Mouse (Mus musculus) kidney, adult 2 months (tissue): ENCODE results near the gene Dock4. TPM values are rescaled to one million over a fixed set of nuclear protein-coding genes. Genes with fewer than 3 reads are reported as not detected.

Source experiments
- DNase-seq: peaks from one replicate; pipeline ENCODE4 v3.0.0; 2021
- H3K27ac ChIP-seq: fragments of 200-500 bp; 2 replicates; pipeline ENCODE4 v1.5.1; 2012; ENCODE audit warnings: low read depth, low read length, control low read depth, inconsistent platforms; ENCODE audit not compliant: insufficient read depth
- H3K27me3 ChIP-seq: fragments of 200-500 bp; replicated peaks from 2 replicates; pipeline ENCODE4 v1.6.1; 2012; ENCODE audit warnings: mild to moderate bottlenecking, moderate library complexity, low read length, inconsistent platforms; ENCODE audit not compliant: control insufficient read depth, insufficient read depth
- H3K36me3 ChIP-seq: fragments of 200-500 bp; 2 replicates; pipeline ENCODE4 v1.6.1; 2012; ENCODE audit warnings: mild to moderate bottlenecking, moderate library complexity, low read length, inconsistent platforms; ENCODE audit not compliant: control insufficient read depth, insufficient read depth
- H3K4me1 ChIP-seq: fragments of 200-500 bp; 2 replicates; pipeline ENCODE4 v1.6.1; 2011; ENCODE audit warnings: low read length; ENCODE audit not compliant: control insufficient read depth, insufficient read depth
- H3K4me3 ChIP-seq: fragments of 200-500 bp; 2 replicates; pipeline ENCODE4 v1.5.1; 2011; ENCODE audit warnings: mild to moderate bottlenecking, low read depth, low read length, control low read depth; ENCODE audit not compliant: insufficient read depth
- CTCF ChIP-seq: fragments of 200-500 bp; conservative IDR thresholded peaks from 2 replicates; pipeline ENCODE4 v1.5.1; 2011; ENCODE audit warnings: low read depth, mild to moderate bottlenecking, control low read depth, low read length, moderate library complexity, mixed read lengths; ENCODE audit not compliant: insufficient read depth, insufficient read length
- POLR2A ChIP-seq: fragments of 200-500 bp; IDR thresholded peaks from one replicate; pipeline ENCODE4 v1.6.1; 2011; ENCODE audit warnings: low read depth, low read length, control low read depth
- WGBS: fragments of 180-500 bp; shearing (Covaris S2); methylation state at CpG from one replicate; pipeline ENCODE4 v1.1.7; 2018; 5-methylcytosine and 5-hydroxymethylcytosine counted together
- polyA plus RNA-seq: library from polyadenylated mRNA; depleted of rRNA; stranded (reverse); fragments of >200 nt; gene quantifications from 2 replicates; pipeline ENCODE4 v1.2.3, GENCODE M21; 2012

Gene Dock4
- polyA plus RNA-seq, 1 experiment, result 4.1 TPM

DNA sequence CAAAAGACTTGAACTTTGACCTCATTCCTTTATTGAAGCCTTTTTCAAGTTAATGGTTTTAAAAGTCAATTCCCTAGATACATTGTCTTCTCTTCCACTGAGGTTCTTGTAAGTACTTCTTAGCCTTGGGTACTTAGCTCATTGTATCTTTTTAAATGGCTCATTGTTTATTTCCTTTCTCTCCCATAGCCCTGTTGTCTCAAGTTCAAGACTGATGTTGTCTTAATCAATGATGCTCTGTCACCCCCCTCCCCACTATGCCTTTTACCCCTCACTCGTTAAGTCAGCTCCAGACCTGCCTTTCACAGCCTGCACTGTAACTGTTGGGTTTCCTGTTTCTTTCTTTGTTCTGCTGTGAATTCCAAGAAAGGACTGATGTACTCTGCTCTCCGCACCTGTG, 154.2 kb downstream of the Dock4 start:
- no peak for TF ChIP-seq POLR2A
- no peak for TF ChIP-seq CTCF
- Histone ChIP-seq H3K4me1 (no peaks in the 10 kb centered on the region; the same call in 1 of the 2 replicates), H3K27me3 (no peaks in the 10 kb centered on the region), H3K36me3 (no peaks in the 10 kb centered on the region), H3K27ac (no peak overlapping the region), H3K4me3 (no peak overlapping the region)
- 97% methylated on average over 2 of the region's 2 CpGs for WGBS
- DNase-seq, result no peak

GRCm38 (mm10) chr12:40605565-40605964, 159.8 kb downstream of the Dock4 start:
- DNase-seq, result no peak
- no peak overlapping the region for H3K4me3 ChIP-seq
- H3K36me3 ChIP-seq, result no peaks in the 10 kb centered on the region
- TF ChIP-seq POLR2A, result no peak
- TF ChIP-seq CTCF, result no peak
- no peaks in the 10 kb centered on the region for H3K27me3 ChIP-seq
- WGBS, result 79% methylated on average over 4 of the region's 4 CpGs
- H3K27ac ChIP-seq, result no peak overlapping the region
- no peaks in the 10 kb centered on the region for H3K4me1 ChIP-seq

- Histone ChIP-seq H3K4me3 (no peak overlapping the region), H3K27me3 (no peaks in the 10 kb centered on the region), H3K36me3 (no peaks in the 10 kb centered on the region), H3K4me1 (no peaks in the 10 kb centered on the region), H3K27ac (no peak overlapping the region)
- no peak for DNase-seq
- TF ChIP-seq POLR2A (no peak), CTCF (no peak)
These were observed 177.2 kb downstream of the Dock4 start for GRCm38 (mm10) chr12:40622926-40623325.

GRCm38 (mm10) chr12:40626521-40626920, 180.8 kb downstream of the Dock4 start:
- no peaks in the 10 kb centered on the region for H3K36me3 ChIP-seq
- no peak overlapping the region for H3K4me3 ChIP-seq
- no peak overlapping the region for H3K27ac ChIP-seq
- TF ChIP-seq POLR2A, result no peak
- no peak for TF ChIP-seq CTCF
- H3K4me1 ChIP-seq, result no peaks in the 10 kb centered on the region
- DNase-seq, result peak; percentile 22
- no peaks in the 10 kb centered on the region for H3K27me3 ChIP-seq
- 94% methylated on average over 1 of the region's 1 CpGs for WGBS

DNA sequence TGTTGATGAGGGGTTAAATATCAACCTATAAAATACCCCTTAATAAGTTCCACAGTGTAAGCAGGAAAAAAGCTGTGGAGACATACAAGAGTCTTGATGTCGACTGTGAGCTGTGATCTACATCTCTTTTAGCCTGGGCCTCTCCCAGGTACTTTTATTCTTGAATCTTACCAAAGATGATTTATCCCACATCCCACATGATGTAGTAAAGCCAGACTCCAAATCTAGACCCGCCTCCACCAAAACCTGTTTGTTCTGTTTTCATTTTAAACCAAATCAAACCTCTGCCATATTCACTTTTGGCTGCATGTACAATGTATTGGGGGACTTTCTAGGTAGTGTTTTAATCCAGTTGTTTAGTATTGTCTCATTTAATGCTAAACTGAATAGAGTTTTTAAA, 187.5 kb downstream of the Dock4 start:
- no peak overlapping the region for H3K27ac ChIP-seq
- H3K27me3 ChIP-seq, result no peaks in the 10 kb centered on the region
- no peak for DNase-seq
- 76% methylated on average over 2 of the region's 2 CpGs for whole genome bisulfite sequencing
- no peak overlapping the region for H3K4me3 ChIP-seq
- TF ChIP-seq POLR2A, result no peak
- no peak for TF ChIP-seq CTCF
- no peaks in the 10 kb centered on the region for H3K4me1 ChIP-seq
- no peaks in the 10 kb centered on the region for H3K36me3 ChIP-seq

DNA sequence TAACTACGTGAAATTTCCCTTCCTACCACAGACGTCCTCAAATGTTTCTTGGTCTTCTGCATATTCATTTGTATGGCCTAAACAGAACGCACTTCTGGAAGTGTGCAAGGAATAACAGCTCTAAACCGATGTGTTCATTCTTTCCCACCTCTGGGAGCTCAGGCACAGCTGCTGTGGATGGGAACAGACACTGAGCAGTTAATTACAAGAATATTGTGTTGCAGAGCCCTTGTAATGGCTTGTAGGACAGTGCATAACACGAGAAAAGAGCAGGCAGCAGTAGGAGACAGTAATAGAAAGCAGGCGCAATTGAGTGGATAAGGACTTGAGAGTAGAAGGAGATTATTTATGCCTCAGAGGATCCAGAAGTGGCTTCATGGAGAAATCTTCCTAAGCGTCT, 188.4 kb downstream of the Dock4 start:
- Histone ChIP-seq H3K27me3 (no peaks in the 10 kb centered on the region), H3K36me3 (no peaks in the 10 kb centered on the region), H3K27ac (no peak overlapping the region), H3K4me1 (no peaks in the 10 kb centered on the region), H3K4me3 (no peak overlapping the region)
- 94% methylated on average over 7 of the region's 7 CpGs for WGBS
- no peak for TF ChIP-seq POLR2A
- no peak for TF ChIP-seq CTCF
- DNase-seq, result no peak

DNA sequence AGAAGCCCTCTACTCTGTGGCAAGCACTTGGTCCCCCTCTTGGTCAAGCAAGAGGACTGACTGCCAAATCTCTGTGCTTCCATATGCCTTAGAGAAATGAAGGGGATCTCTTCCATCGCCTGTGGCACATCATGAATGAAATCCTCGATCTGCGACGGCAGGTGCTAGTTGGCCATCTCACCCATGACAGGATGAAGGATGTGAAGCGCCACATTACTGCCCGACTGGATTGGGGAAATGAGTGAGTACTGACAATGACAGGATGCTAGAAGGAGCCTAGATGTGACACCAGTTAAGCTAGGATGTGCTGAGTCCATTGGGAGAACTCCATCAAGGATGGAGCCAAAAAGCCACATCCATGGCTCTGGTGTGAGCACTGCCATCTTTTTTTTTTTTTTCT, 190.2 kb downstream of the Dock4 start:
- WGBS, result 93% methylated on average over 6 of the region's 6 CpGs
- no peak for TF ChIP-seq POLR2A
- no peak for TF ChIP-seq CTCF
- no peak for DNase-seq
- Histone ChIP-seq H3K27ac (no peak overlapping the region), H3K4me1 (no peaks in the 10 kb centered on the region), H3K4me3 (no peak overlapping the region), H3K36me3 (no peaks in the 10 kb centered on the region), H3K27me3 (no peaks in the 10 kb centered on the region)

DNA sequence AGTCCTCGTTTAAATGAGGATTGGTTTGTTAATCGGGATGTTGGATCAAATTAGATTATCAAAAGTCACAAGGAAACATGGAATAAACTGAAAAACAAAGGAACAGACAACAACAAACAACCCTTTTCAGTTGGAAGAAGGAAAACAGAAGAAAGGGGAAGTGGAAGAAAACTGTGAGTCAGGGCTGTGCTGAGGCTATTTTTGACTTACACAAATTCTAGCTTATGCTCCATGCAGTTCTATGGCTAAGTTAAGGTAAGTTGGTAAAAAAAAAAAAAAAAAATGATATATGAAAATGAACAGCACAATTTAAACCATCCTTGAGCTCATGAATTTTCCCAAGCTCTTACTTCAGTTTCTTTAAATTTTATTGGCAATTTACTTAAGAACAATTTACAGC, 191.7 kb downstream of the Dock4 start:
- Histone ChIP-seq H3K4me3 (no peak overlapping the region), H3K27me3 (no peaks in the 10 kb centered on the region), H3K36me3 (no peaks in the 10 kb centered on the region), H3K27ac (no peak overlapping the region), H3K4me1 (no peaks in the 10 kb centered on the region)
- no peak for DNase-seq
- TF ChIP-seq POLR2A (no peak), CTCF (no peak)
- 89% methylated on average over 2 of the region's 2 CpGs for WGBS
